In the genomic region with DNA sequence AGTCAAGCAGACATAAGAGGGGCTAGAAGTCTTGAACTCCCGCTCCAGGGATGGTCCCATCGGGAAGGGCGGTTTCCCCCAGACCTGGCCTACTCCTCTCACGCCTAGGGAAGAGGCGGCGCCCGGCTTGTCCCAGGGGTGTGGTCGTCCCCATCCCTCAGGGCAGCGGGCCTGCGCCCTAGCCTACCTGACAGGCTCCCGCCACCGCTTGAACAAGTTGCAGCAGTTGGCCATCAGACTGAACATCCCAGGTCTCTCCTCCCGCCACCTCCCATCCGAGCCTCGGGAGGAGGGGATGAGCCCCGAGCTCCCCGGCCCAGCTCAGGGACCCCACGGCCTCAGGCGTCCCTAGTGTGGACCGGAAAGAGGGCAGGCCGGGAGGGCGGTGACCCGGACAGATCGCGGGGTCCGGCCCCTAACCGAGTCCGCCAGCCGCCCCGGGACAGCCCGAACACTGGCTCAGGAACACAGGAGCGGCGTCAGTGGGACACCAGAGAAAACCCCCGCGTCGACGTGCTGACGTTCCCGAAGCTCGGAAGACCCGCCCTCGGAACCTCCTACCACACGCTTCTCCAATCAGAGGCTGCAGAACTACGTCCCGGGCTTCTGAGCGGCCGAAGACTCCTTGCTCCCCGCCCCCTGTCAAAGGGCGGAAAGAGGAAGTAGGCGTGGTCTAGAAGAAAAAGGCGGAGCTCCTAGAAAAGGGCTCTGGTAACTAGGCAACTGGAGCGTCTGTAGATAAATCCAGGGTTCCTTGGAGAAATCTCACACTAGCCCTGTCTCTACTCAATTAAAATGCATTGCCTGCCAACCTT, we compare ENCODE assay signal across 8 mouse cellular contexts. TPM values are rescaled to one million over a fixed set of nuclear protein-coding genes. Genes with fewer than 3 reads are reported as not detected.
DNase-seq lines count a peak whose midpoint lies in the region; ATAC-seq lines count a peak whose summit lies in the region.

Arl13b (minus strand) TSS at position 543 of the 815 bp plus-strand sequence.

- peaks cover 0 to 10% of the 10 kb centered on the region in 2 experiments; a peak in 2 of 4 replicates for H3K4me1 ChIP-seq in heart, embryonic 14.5 days (ENCODE audit: control insufficient read depth in 2 of 2, insufficient read depth in 2 of 2, low read length in 2 of 2)
- peaks cover 14% of the 10 kb centered on the region for H3K4me1 ChIP-seq in liver, embryonic 13.5 days (replicated peaks)
- peaks cover 8% of the 10 kb centered on the region; the same call in 1 of the 2 replicates for H3K4me1 ChIP-seq in stomach, embryonic 16.5 days (ENCODE audit: control insufficient read depth, insufficient read depth, low read length)

- H3K4me3 ChIP-seq in heart, embryonic 14.5 days (ENCODE audit: control insufficient read depth in 1 of 2, insufficient read depth in 1 of 2, low read depth in 1 of 2, low read length in 2 of 2), result peak within 1 kb of the TSS; percentile 72 to 88
- H3K4me3 ChIP-seq in liver, embryonic 13.5 days (replicated peaks), result peak within 1 kb of the TSS; percentile 89
- H3K4me3 ChIP-seq in stomach, embryonic 16.5 days (replicated peaks; ENCODE audit: low read length), result peak within 1 kb of the TSS; percentile 99

- peak; percentile 98 for ATAC-seq in CD4-positive, CD25-positive, alpha-beta regulatory T cell, adult 4 months
- peak; percentile 100 for ATAC-seq in heart, embryonic 14.5 days (ENCODE audit: insufficient number of reproducible peaks, insufficient read depth, low FRiP score, low read depth)
- ATAC-seq in liver, embryonic 13.5 days (ENCODE audit: low read depth), result peak; percentile 99
- ATAC-seq in stomach, embryonic 16.5 days (ENCODE audit: insufficient read depth, low FRiP score), result peak; percentile 100

- under 1% methylated on average over 52 of the region's 52 CpGs for WGBS in heart, embryonic 14.5 days
- WGBS in liver, embryonic 13.5 days (ENCODE audit: insufficient replicate concordance), result under 1% methylated on average over 52 of the region's 52 CpGs
- WGBS in stomach, embryonic 16.5 days, result under 1% methylated on average over 52 of the region's 52 CpGs

- no peaks in the 10 kb centered on the region for H3K36me3 ChIP-seq in heart, embryonic 14.5 days (ENCODE audit: control insufficient read depth, insufficient read depth, low read length)
- no peaks in the 10 kb centered on the region for H3K36me3 ChIP-seq in liver, embryonic 13.5 days
- H3K36me3 ChIP-seq in stomach, embryonic 16.5 days (ENCODE audit: control insufficient read depth, insufficient read depth, low read length), result no peaks in the 10 kb centered on the region

- no peaks in the 10 kb centered on the region for H3K9me3 ChIP-seq in heart, embryonic 14.5 days (ENCODE audit: control insufficient read depth, low read length)
- H3K9me3 ChIP-seq in liver, embryonic 13.5 days (replicated peaks), result no peaks in the 10 kb centered on the region
- H3K9me3 ChIP-seq in stomach, embryonic 16.5 days (replicated peaks; ENCODE audit: control insufficient read depth, low read length), result no peaks in the 10 kb centered on the region

- H3K27ac ChIP-seq in heart, embryonic 14.5 days (replicated peaks in 1 of 2; ENCODE audit: control insufficient read depth in 1 of 2, insufficient read depth in 1 of 2, low read depth in 2 of 2, low read length in 2 of 2), result peak within 1 kb of the TSS; percentile 29 to 55
- peak within 1 kb of the TSS; percentile 67 for H3K27ac ChIP-seq in liver, embryonic 13.5 days
- H3K27ac ChIP-seq in stomach, embryonic 16.5 days (ENCODE audit: low read length), result peak within 1 kb of the TSS; percentile 81

- H3K4me2 ChIP-seq in heart, embryonic 14.5 days (ENCODE audit: low read length), result peak within 1 kb of the TSS; percentile 83
- H3K4me2 ChIP-seq in liver, embryonic 13.5 days, result peak within 1 kb of the TSS; percentile 91
- H3K4me2 ChIP-seq in stomach, embryonic 16.5 days (ENCODE audit: low read depth, low read length), result peak within 1 kb of the TSS; percentile 73

- H3K27me3 ChIP-seq in heart, embryonic 14.5 days (ENCODE audit: control insufficient read depth, insufficient read depth, low read length), result no peaks in the 10 kb centered on the region
- H3K27me3 ChIP-seq in liver, embryonic 13.5 days, result no peaks in the 10 kb centered on the region
- H3K27me3 ChIP-seq in stomach, embryonic 16.5 days (ENCODE audit: control insufficient read depth, insufficient read depth, low read length), result no peaks in the 10 kb centered on the region

- H3K9ac ChIP-seq in heart, embryonic 14.5 days (ENCODE audit: low read length), result peak within 1 kb of the TSS; percentile 81
- H3K9ac ChIP-seq in liver, embryonic 13.5 days, result peak within 1 kb of the TSS; percentile 81
- H3K9ac ChIP-seq in stomach, embryonic 16.5 days (ENCODE audit: low read length), result peak within 1 kb of the TSS; percentile 90

- peak; percentile 90 for DNase-seq in c-Kit-negative CD71-positive TER-119-positive erythroid progenitor cells, embryonic 14.5 days (ENCODE audit: low read depth, low spot score)
- peak; percentile 97 for DNase-seq in fibroblast of lung, adult 2 months (ENCODE audit: low read depth)
- peak; percentile 96 for DNase-seq in kidney, postnatal 14 days
- peak; percentile 92 for DNase-seq in liver, embryonic 13.5 days
- peak; percentile 89 for DNase-seq in neural tube, embryonic 10.5 days (ENCODE audit: extremely low spot score, low spot score)

RNA-seq across cellular contexts. Expression of gene Arl13b, which starts in this region (rescaled TPM):
- polyA plus RNA-seq in CD4-positive, CD25-positive, alpha-beta regulatory T cell, adult 4 months (2017; shearing (Covaris generic)), result 1 to 10 TPM; 7.4 to 8.6 TPM
- 8.8 and 9.3 TPM in 2 replicates for polyA plus RNA-seq in heart, embryonic 14.5 days (2014; fragmentation: Nextera tagmentation; extraction: Ambion mirVana)
- polyA plus RNA-seq in liver, embryonic 13.5 days (2015; fragmentation: Nextera tagmentation; extraction: Ambion mirVana), result 5.4 and 5.5 TPM in 2 replicates
- 15.9 and 16.4 TPM in 2 replicates for polyA plus RNA-seq in stomach, embryonic 16.5 days (2015; fragmentation: Nextera tagmentation; extraction: Ambion mirVana)

Comparison
In these comparisons a context has a peak if more than half of its experiments do, and no peak if none do; other contexts are left out.
1. Peak in every context shown above with its lines: DNase-seq, ATAC-seq, H3K4me3 ChIP-seq and H3K27ac ChIP-seq.